Mouse (Mus musculus) liver, embryonic 12.5 days (tissue): ENCODE measurements around the gene Focad. TPM values are rescaled to one million over a fixed set of nuclear protein-coding genes. Genes with fewer than 3 reads are reported as not detected.
A peak's percentile ranks its signal among the peaks of the same experiment; 100 is the strongest.

Experiments
- ATAC-seq: fragments of 200-750 bp; cut with Nextera tagmentation; 2 replicates; pipeline ENCODE4 v1.8.0; 2017; ENCODE audit warnings: moderate number of reproducible peaks, mild to moderate bottlenecking, moderate library complexity
- H3K27ac ChIP-seq: fragments of 300-500 bp; sonication (generic); 2 replicates; pipeline ENCODE4 v1.5.1; 2016; ENCODE audit warnings: mild to moderate bottlenecking
- H3K27me3 ChIP-seq: fragments of 300-500 bp; sonication (generic); replicated peaks from 2 replicates; pipeline ENCODE4 v1.6.1; 2016; ENCODE audit warnings: mild to moderate bottlenecking, moderate library complexity
- H3K36me3 ChIP-seq: fragments of 300-500 bp; sonication (generic); 2 replicates; pipeline ENCODE4 v1.6.1; 2016; ENCODE audit warnings: mild to moderate bottlenecking, moderate library complexity
- H3K4me1 ChIP-seq: fragments of 300-500 bp; sonication (generic); 2 replicates; pipeline ENCODE4 v1.6.1; 2016
- H3K4me2 ChIP-seq: fragments of 300-500 bp; sonication (generic); 2 replicates; pipeline ENCODE4 v1.6.1; 2016; ENCODE audit warnings: mild to moderate bottlenecking, moderate library complexity
- H3K4me3 ChIP-seq: fragments of 300-500 bp; sonication (generic); 2 replicates; pipeline ENCODE4 v1.5.1; 2016; ENCODE audit warnings: mild to moderate bottlenecking, moderate library complexity
- H3K9ac ChIP-seq: fragments of 300-500 bp; sonication (generic); 2 replicates; pipeline ENCODE4 v1.6.1; 2016; ENCODE audit warnings: mild to moderate bottlenecking, moderate library complexity
- H3K9me3 ChIP-seq: fragments of 300-500 bp; sonication (generic); replicated peaks from 2 replicates; pipeline ENCODE4 v1.6.1; 2016; ENCODE audit warnings: mild to moderate bottlenecking, moderate library complexity
- WGBS: fragments of 180-500 bp; shearing (Covaris S2); methylation state at CpG from one replicate; pipeline ENCODE4 v1.1.7; 2016; ENCODE audit not compliant: insufficient replicate concordance; 5-methylcytosine and 5-hydroxymethylcytosine counted together
- polyA plus RNA-seq: library from polyadenylated mRNA; unstranded; fragments of >200 nt; fragmentation: Nextera tagmentation; extraction: Ambion mirVana; gene quantifications from 2 replicates; pipeline ENCODE4 v1.2.1, GENCODE M21; 2016

Gene Focad
- polyA plus RNA-seq, 1 experiment from 2014 or later, result 13.5 TPM

DNA sequence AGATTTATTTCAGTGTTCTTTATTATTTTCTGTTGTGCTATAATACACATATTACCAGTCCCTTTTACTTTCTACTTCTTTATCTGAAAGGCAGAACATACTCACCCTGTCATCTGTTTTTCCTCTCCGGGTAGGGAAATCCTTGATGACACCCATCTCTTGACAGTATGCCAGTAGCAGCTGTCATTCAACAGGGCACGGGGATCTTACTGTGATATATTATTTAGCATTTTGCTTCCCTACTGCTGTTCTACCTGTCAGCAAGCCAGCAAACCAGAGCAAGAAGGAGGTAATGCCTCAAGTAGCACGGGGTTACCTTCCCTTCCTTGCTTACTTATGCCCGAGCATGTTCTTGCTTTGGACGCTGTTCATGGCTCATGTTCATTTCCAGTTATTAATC is 99.8 kb downstream of the Focad start:
- no peaks in the 10 kb centered on the region for H3K36me3 ChIP-seq
- WGBS, result 77% methylated on average over 5 of the region's 5 CpGs
- H3K9me3 ChIP-seq, result no peaks in the 10 kb centered on the region
- no peaks in the 10 kb centered on the region for H3K27me3 ChIP-seq
- H3K4me2 ChIP-seq, result no peak overlapping the region
- no peak overlapping the region for H3K9ac ChIP-seq
- H3K27ac ChIP-seq, result no peak overlapping the region
- no peak overlapping the region for H3K4me3 ChIP-seq
- no peaks in the 10 kb centered on the region for H3K4me1 ChIP-seq
- no peak for ATAC-seq

GRCm38 (mm10) chr4:88195898-88196495 is 101.6 kb downstream of the Focad start:
- H3K27me3 ChIP-seq, result no peaks in the 10 kb centered on the region
- H3K9ac ChIP-seq, result no peak overlapping the region
- no peaks in the 10 kb centered on the region for H3K9me3 ChIP-seq
- H3K36me3 ChIP-seq, result no peaks in the 10 kb centered on the region
- ATAC-seq, result no peak
- 79% methylated on average over 4 of the region's 4 CpGs for WGBS
- no peak overlapping the region for H3K27ac ChIP-seq
- no peaks in the 10 kb centered on the region for H3K4me1 ChIP-seq
- H3K4me3 ChIP-seq, result no peak overlapping the region
- H3K4me2 ChIP-seq, result no peak overlapping the region

GRCm38 (mm10) chr4:88196500-88196912 is 102.1 kb downstream of the Focad start:
- Histone ChIP-seq H3K4me1 (no peaks in the 10 kb centered on the region), H3K27ac (no peak overlapping the region), H3K4me2 (no peak overlapping the region), H3K36me3 (no peaks in the 10 kb centered on the region), H3K27me3 (no peaks in the 10 kb centered on the region), H3K9ac (no peak overlapping the region), H3K9me3 (no peaks in the 10 kb centered on the region), H3K4me3 (no peak overlapping the region)
- no peak for ATAC-seq
- WGBS, result 82% methylated on average over 4 of the region's 4 CpGs

DNA sequence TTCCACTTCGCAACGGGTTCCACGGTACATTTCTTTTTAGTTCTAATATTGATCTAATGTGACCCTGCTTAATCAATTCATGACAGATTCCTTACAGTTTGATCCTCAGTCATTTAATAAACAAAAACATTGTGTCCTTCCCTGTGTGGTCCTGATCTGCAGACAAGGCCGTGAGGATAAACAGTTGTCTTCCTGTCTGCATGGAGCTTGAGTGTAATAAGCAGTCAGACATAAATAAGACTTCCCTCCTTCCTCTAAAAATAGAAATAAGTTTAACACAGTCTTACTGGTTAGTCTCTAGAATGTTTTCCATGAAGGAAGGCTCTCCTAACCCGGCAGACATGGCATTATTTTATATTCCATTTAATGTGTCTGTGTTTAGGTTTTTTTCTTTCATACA is 102.8 kb downstream of the Focad start:
- no peaks in the 10 kb centered on the region for H3K9me3 ChIP-seq
- H3K27me3 ChIP-seq, result no peaks in the 10 kb centered on the region
- H3K9ac ChIP-seq, result no peak overlapping the region
- H3K36me3 ChIP-seq, result no peaks in the 10 kb centered on the region
- no peak for ATAC-seq
- H3K4me2 ChIP-seq, result no peak overlapping the region
- H3K4me1 ChIP-seq, result no peaks in the 10 kb centered on the region
- no peak overlapping the region for H3K4me3 ChIP-seq
- 84% methylated on average over 5 of the region's 5 CpGs for WGBS
- no peak overlapping the region for H3K27ac ChIP-seq

GRCm38 (mm10) chr4:88199186-88199585 is 104.8 kb downstream of the Focad start:
- Histone ChIP-seq H3K27ac (no peak overlapping the region), H3K9me3 (no peaks in the 10 kb centered on the region), H3K9ac (no peak overlapping the region), H3K4me3 (no peak overlapping the region), H3K4me2 (no peak overlapping the region), H3K27me3 (no peaks in the 10 kb centered on the region), H3K36me3 (no peaks in the 10 kb centered on the region), H3K4me1 (no peaks in the 10 kb centered on the region)
- no peak for ATAC-seq
- WGBS, result 70% methylated on average over 1 of the region's 1 CpGs

DNA sequence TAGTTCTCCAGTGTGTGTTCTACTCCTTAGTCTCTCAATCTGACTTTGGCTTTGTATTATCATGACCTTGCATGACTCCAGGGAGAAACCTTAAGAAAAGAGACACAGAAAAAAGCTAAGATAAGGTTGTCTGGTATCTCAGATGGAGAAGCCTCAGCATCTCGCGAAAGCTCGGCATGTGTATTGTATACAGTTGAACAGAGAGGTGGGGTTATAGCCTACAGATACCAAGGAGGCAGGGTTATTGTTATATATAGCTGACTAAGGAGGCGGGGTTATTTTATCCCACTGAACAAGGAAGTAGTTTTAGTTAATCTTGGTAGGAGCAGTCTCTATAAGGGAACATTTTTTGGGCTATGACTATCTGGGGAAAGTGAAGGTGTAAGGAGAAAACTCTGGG is 106.6 kb downstream of the Focad start:
- 46% methylated on average over 4 of the region's 4 CpGs for WGBS
- Histone ChIP-seq H3K4me1 (no peaks in the 10 kb centered on the region), H3K27ac (no peak overlapping the region), H3K9me3 (no peaks in the 10 kb centered on the region), H3K36me3 (no peaks in the 10 kb centered on the region), H3K27me3 (no peaks in the 10 kb centered on the region), H3K9ac (no peak overlapping the region), H3K4me3 (no peak overlapping the region), H3K4me2 (no peak overlapping the region)
- peak; percentile 54; the same call in 1 of the 2 replicates for ATAC-seq

- WGBS, result 83% methylated on average over 6 of the region's 6 CpGs
- Histone ChIP-seq H3K27ac (no peak overlapping the region), H3K36me3 (no peaks in the 10 kb centered on the region), H3K4me1 (no peaks in the 10 kb centered on the region), H3K9ac (no peak overlapping the region), H3K27me3 (no peaks in the 10 kb centered on the region), H3K9me3 (no peaks in the 10 kb centered on the region), H3K4me3 (no peak overlapping the region), H3K4me2 (no peak overlapping the region)
- no peak for ATAC-seq
Observed at GRCm38 (mm10) chr4:88208676-88209075, 114.2 kb downstream of the Focad start.

DNA sequence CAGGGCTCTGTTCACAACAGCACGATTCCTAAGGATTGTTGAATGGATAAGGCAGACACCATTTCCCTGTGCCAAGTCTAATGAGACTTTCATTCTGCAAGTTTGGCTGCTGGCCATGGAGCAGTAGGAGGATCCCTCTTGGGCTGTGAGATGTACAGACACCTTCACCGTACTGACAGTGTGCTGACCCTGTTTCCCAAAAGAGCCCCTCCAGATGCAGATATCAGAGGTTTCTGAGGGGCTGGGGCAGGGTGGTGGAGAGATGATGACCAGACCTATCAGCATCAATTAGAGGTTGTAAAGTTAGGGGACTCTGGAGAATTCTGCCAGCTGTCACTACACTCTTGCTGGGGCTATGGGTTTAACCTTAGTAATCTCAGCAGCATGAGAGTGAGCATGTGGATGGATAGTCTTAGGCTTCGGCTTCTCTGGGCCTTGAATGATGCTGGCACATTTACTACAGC is 115.0 kb downstream of the Focad start:
- no peaks in the 10 kb centered on the region for H3K4me1 ChIP-seq
- H3K4me2 ChIP-seq, result no peak overlapping the region
- ATAC-seq, result no peak
- H3K36me3 ChIP-seq, result no peaks in the 10 kb centered on the region
- no peaks in the 10 kb centered on the region for H3K27me3 ChIP-seq
- WGBS, result 68% methylated on average over 3 of the region's 3 CpGs
- H3K9ac ChIP-seq, result no peak overlapping the region
- H3K9me3 ChIP-seq, result no peaks in the 10 kb centered on the region
- no peak overlapping the region for H3K4me3 ChIP-seq
- H3K27ac ChIP-seq, result no peak overlapping the region

DNA sequence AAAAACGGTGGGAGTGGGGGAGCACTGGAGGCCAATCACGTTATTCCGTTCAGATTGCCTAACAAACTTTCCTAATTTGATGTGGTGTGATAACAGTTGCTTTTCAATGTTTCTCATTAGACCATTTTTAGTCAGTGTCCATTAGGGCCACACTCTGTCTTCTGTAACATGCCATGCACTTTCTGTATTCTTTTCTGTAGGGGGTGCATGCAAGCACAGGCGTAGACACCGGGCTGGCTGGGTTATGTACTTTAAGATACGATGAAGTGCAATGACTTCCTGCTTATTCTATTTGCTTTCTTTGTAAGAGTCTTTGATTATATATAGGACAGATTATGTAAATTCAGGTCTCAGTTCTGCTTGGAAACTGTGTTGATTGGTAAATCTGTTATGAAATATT is 116.2 kb downstream of the Focad start:
- H3K27ac ChIP-seq, result no peak overlapping the region
- H3K27me3 ChIP-seq, result no peaks in the 10 kb centered on the region
- H3K4me3 ChIP-seq, result no peak overlapping the region
- ATAC-seq, result no peak
- H3K4me1 ChIP-seq, result no peaks in the 10 kb centered on the region
- 87% methylated on average over 6 of the region's 6 CpGs for WGBS
- no peak overlapping the region for H3K9ac ChIP-seq
- no peak overlapping the region for H3K4me2 ChIP-seq
- H3K36me3 ChIP-seq, result no peaks in the 10 kb centered on the region
- H3K9me3 ChIP-seq, result no peaks in the 10 kb centered on the region

DNA sequence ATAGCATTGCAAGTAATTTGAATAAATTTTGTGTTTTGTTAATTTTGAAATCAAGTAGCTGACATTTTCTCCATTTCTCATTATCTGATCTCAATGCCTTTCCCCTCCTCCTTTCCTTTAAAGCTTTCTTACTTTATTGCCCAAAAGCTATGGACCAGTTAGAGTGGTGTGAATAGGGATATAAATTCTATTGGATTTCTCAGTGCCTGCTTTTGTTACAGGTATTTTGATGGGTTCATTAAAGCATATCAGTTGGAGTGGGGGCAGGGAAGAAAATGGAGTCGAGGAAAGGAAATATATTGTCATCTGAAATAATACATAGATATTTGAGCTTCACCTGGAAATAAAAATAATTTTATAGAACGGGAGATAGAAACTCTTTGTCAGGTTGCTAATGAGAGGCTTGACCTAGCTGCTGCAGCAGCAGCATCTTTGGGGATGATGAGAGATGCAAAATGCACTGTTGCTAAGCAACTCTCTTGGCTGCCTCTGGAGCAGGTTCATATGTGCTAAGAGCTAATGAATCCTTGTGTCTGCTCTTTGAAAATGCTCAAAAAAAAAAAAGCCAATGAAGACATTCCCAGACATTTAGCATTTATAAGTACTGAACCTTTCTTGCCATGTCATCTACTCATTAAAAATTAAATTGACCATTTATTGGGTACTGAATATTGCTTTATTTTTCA is 116.9 kb downstream of the Focad start:
- H3K27me3 ChIP-seq, result no peaks in the 10 kb centered on the region
- no peak overlapping the region for H3K27ac ChIP-seq
- H3K9me3 ChIP-seq, result no peaks in the 10 kb centered on the region
- no peak for ATAC-seq
- no peak overlapping the region for H3K9ac ChIP-seq
- H3K4me2 ChIP-seq, result no peak overlapping the region
- no peak overlapping the region for H3K4me3 ChIP-seq
- no peaks in the 10 kb centered on the region for H3K36me3 ChIP-seq
- H3K4me1 ChIP-seq, result no peaks in the 10 kb centered on the region
- WGBS, result 66% methylated on average over 2 of the region's 2 CpGs

GRCm38 (mm10) chr4:88213895-88214294 is 119.5 kb downstream of the Focad start:
- H3K27me3 ChIP-seq, result no peaks in the 10 kb centered on the region
- ATAC-seq, result no peak
- WGBS, result 85% methylated on average over 3 of the region's 3 CpGs
- no peak overlapping the region for H3K27ac ChIP-seq
- no peaks in the 10 kb centered on the region for H3K9me3 ChIP-seq
- H3K4me1 ChIP-seq, result no peaks in the 10 kb centered on the region
- no peak overlapping the region for H3K9ac ChIP-seq
- H3K36me3 ChIP-seq, result no peaks in the 10 kb centered on the region
- H3K4me2 ChIP-seq, result no peak overlapping the region
- H3K4me3 ChIP-seq, result no peak overlapping the region

GRCm38 (mm10) chr4:88218286-88218685 is 123.9 kb downstream of the Focad start:
- 71% methylated on average over 6 of the region's 6 CpGs for WGBS

More at GRCm38 (mm10) chr4:88218286-88218685, 123.9 kb downstream of the Focad start:
- H3K27ac ChIP-seq, result no peak overlapping the region
- no peaks in the 10 kb centered on the region for H3K4me1 ChIP-seq
- no peaks in the 10 kb centered on the region for H3K27me3 ChIP-seq
- no peaks in the 10 kb centered on the region for H3K9me3 ChIP-seq
- ATAC-seq, result no peak
- H3K4me3 ChIP-seq, result no peak overlapping the region
- H3K4me2 ChIP-seq, result no peak overlapping the region
- no peaks in the 10 kb centered on the region for H3K36me3 ChIP-seq
- no peak overlapping the region for H3K9ac ChIP-seq
